Mouse (Mus musculus) macrophage (primary cell): Measurements from ENCODE around the gene Cox8a. TPM values are rescaled to one million over a fixed set of nuclear protein-coding genes. Genes with fewer than 3 reads are reported as not detected.

Source experiments
- H3K27ac ChIP-seq: fragments of 350-480 bp; formaldehyde crosslinking; 2 replicates; pipeline ENCODE4 v1.9.0; 2021
- H3K36me3 ChIP-seq: fragments of 350-480 bp; formaldehyde crosslinking; 2 replicates; pipeline ENCODE4 v1.9.0; 2021; ENCODE audit errors: inconsistent target
- H3K4me3 ChIP-seq: fragments of 350-480 bp; formaldehyde crosslinking; 2 replicates; pipeline ENCODE4 v1.9.0; 2021; ENCODE audit errors: inconsistent target
- H3K79me2 ChIP-seq: fragments of 350-480 bp; formaldehyde crosslinking; 2 replicates; pipeline ENCODE4 v1.9.0; 2021; ENCODE audit errors: inconsistent target
- WGBS: methylation state at CpG from one replicate; pipeline ENCODE4 v1.1.7; 2026; ENCODE audit warnings: inconsistent platforms; ENCODE audit not compliant: missing documents; 5-methylcytosine and 5-hydroxymethylcytosine counted together
- polyA plus RNA-seq: library from polyadenylated mRNA; stranded (reverse); fragments of 250-400 nt; gene quantifications from 3 replicates; pipeline ENCODE4 v1.2.4, GENCODE M21; 2018; ENCODE audit warnings: inconsistent platforms

Gene Cox8a
- polyA plus RNA-seq, 1 experiment from 2014 or later, result 220 TPM

DNA sequence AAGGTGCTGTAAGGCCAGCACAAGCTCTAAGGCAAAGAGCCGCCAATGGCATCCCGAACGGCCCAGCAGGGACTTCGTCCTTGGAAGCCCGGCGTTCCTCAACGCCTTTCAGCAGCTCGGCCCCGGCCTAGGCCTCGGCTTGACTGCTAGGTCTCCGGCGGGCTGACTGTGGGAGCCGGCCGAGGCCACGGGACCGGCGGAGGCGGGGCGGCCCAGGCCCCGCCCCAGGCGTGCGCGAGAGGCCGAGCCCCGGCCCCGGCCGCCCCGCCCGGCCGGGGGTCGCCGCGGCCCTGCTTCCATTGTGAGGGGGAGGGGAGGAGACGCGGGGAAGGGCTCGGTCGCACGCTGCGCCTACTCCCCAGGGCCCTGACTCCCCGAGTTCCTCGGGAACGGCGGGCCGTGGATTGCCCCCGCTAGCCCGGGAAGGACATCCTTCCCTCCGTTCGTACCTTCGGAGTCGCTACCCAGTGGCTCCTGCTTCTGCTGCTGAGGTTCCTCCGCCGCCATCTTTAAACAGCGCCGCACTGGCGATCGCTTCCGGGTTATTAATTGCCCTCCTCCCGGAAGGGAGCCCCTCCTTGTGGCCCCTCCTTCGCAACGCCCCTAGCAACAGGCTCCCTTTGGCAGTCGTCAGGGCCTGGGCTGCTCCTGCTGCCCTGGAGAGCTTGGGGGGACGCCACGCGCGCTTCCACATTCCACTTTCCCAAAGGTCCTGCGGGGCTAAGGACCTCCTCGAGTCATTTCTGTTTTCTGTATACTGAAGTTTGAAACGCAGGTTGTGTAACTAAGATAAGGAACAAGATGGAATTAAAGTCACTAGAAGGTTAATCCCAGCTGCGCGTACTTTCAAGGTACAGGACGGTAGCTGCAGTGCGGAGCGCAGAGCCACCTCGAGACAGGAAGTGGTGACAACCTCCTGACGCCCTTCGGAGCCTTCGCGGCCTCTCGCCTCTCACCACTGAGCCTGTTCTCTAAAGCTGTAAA is 11.4 kb downstream of the Cox8a start, which contains the start of gene Otub1:
TSS of gene Otub1 (minus strand) at position 564 of the 984 bp plus-strand sequence.
- WGBS, result 3% methylated on average over 72 of the region's 79 CpGs

DNA sequence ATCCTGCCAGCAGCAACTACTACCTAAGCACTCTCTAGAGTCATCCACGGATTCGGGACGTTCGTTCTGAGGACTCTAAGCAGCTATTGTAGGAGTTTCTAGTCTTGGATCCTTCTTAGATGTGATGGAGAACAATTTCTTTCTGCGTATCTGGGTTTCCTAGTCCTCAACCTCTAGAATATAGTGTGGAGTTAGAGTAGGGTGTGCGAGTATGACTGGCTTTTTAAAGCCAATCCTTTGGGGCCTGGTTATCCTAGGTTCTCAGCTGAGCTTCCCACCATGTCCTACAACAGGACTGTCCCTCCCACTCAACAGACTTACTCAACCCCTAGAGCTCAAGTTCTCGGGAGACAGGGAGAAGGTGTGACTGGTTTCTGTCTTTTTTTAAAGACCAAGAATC is 12.1 kb downstream of the Cox8a start:
- 35% methylated on average over 7 of the region's 7 CpGs for WGBS
- Histone ChIP-seq H3K4me3 (peak overlapping the region; percentile 74), H3K36me3 (peaks cover 35% of the 10 kb centered on the region), H3K27ac (peak overlapping the region; percentile 75), H3K79me2 (peaks cover 34% of the 10 kb centered on the region)

More for the DNA sequence above, 11.4 kb downstream of the Cox8a start, which contains the start of gene Otub1:
- H3K79me2 ChIP-seq, result peaks cover 34% of the 10 kb centered on the region
- peak within 1 kb of the TSS; percentile 75 for H3K27ac ChIP-seq
- H3K36me3 ChIP-seq, result peaks cover 28% of the 10 kb centered on the region
- H3K4me3 ChIP-seq, result peak within 1 kb of the TSS; percentile 74

DNA sequence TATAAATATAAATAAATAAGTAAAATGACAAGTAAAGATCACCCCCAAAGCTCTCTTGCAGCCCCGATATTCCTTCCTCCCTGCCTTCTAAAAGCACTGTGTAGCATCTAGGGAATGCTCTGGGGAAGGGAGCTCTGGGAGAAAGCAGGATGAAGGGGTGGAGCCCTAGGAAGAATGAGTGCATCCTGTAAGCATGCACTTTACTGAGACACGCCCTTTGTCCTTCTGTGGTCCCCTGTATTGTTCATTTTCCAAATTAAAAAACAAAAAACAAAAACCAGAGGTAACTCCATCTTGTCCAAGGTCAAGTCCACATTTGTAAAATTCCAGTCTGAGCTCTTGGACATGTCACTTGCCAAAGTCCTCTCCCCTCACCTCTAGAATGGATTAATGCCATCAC is 12.5 kb downstream of the Cox8a start:
- Histone ChIP-seq H3K79me2 (peaks cover 34% of the 10 kb centered on the region), H3K4me3 (peak overlapping the region; percentile 74), H3K36me3 (peaks cover 39% of the 10 kb centered on the region), H3K27ac (peak overlapping the region; percentile 75; the same call in 1 of the 2 replicates)
- WGBS, result 80% methylated on average over 2 of the region's 2 CpGs

DNA sequence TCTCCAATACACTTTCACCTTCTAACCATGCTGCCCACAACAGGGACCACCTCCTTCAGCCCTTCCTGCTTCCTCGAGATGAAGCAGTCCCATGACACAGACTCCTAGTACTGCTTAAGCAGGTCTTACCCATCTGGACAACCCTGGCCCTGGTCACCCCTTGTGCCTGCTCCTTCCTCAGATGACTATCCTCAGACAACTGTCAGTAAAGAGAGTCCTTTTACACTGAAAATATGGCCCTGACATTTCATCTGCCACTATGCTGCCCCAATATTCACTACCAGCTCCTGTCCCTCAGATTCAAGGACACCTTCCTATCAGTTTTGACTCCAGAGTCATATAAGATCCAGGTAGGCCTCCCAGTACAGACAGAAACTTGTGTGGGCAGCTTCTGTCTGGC is 17.0 kb downstream of the Cox8a start:
- Histone ChIP-seq H3K36me3 (peaks cover 69% of the 10 kb centered on the region), H3K79me2 (peaks cover 32% of the 10 kb centered on the region), H3K27ac (no peak overlapping the region), H3K4me3 (no peak overlapping the region)
- 40% methylated on average over 1 of the region's 1 CpGs for WGBS

DNA sequence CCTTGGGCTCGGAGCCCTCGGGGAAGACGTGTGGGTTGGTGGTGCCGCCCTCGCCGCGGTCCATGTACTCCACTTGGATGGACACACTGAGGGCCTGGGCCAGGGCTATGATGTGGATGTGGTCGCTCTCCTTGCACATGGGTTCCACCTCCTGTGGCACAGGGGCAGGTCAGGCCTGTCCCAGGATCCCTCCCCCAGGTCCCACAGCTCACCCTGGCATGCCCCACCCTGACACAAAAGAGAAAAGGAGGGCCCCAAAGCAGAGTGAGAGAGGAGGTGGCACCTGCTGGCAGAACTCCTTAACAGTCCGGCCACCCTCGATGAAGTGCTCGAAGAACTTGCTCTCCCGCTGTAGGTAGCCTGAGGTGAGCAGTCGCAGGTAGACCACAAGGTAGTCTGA is 18.3 kb downstream of the Cox8a start:
- H3K4me3 ChIP-seq, result no peak overlapping the region
- peaks cover 19% of the 10 kb centered on the region for H3K79me2 ChIP-seq
- H3K27ac ChIP-seq, result no peak overlapping the region
- 94% methylated on average over 13 of the region's 13 CpGs for WGBS
- H3K36me3 ChIP-seq, result peaks cover 68% of the 10 kb centered on the region

DNA sequence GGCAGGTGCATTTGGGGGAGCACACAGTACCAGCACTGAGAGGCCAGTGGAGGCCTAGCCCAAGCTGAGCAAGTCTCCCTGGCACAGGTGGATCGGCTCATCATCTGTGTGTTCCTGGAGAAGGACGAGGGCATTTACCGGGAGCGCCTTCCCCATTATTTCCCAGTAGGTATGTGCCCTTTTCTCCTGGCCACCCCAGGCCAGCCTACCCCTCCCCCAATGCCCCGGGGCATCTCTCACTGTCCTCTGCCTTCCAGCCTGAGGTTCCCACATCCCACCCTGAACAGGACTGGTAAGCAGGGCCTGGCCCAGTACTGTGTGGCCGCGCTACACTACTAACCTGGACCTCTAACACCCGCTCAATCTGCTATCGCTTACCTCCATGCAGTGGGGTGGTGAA is 20.0 kb downstream of the Cox8a start:
- Histone ChIP-seq H3K36me3 (peaks cover 52% of the 10 kb centered on the region), H3K27ac (no peak overlapping the region), H3K4me3 (no peak overlapping the region), H3K79me2 (peaks cover 2% of the 10 kb centered on the region; the same call in 1 of the 2 replicates)
- WGBS, result 96% methylated on average over 9 of the region's 9 CpGs

DNA sequence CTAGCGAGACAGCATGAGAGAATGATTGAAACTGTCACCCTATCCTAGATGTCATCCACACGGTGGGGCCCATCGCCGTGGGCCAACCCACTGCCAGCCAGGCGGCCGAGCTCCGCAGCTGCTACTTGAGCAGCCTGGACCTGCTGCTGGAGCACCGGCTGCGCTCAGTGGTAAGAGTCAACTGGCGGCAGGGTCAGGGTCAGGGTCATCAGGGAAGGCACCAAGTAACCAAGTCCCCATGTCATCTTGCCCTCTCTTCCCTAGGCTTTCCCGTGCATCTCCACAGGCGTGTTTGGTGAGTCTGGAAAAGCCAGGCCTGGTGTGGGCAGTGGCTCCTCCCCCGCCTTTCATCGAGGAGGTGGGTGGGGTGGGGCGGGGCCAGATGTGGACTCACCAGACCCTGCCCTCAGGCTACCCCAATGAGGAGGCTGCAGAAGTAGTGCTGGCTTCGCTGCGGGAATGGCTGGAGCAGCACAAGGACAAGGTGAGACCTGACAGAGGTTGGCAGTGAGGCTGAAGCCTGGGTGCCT is 20.6 kb downstream of the Cox8a start:
- WGBS, result 86% methylated on average over 17 of the region's 17 CpGs
- Histone ChIP-seq H3K36me3 (peaks cover 48% of the 10 kb centered on the region), H3K79me2 (no peaks in the 10 kb centered on the region), H3K4me3 (no peak overlapping the region), H3K27ac (no peak overlapping the region)

DNA sequence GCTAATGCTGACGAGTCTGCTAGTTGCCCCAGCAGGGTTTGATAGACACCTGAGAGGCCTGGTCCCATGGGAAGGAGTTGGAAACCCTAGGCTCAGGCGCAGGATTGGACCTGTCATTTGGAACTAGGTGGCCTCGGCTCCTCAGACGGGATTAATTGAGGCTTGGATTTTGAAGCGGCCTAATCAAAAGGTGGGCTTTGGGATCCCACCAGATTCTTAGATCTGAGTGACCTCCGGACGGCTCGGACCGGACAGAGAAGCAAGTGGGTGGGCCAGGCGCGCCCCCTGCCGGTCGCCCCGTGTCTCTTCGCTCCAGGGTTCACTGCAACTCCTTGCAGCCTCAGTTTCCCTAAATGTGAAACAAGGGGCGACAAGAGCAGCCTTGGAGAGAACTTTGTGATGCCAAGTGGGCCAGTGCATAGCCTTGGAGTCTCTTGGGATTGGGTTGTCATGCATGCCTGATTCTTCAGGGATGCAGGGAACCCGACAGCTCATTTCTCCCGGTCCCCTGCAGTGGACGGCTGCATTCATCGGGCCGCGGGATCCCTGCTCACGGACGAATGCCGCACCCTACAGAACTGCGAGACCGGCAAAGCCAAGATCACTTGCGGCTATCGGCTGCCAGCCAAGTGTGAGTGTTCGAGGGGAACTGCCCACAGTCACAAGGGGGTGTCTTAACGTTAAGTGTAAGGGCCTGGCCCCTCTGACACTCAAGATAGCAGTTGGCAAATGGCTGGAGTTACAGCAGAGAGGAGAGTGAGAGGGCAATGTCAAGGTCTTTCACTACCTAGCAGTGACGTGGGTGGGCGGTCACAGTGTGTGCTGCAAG is 21.3 kb downstream of the Cox8a start:
- H3K79me2 ChIP-seq, result no peaks in the 10 kb centered on the region
- no peak overlapping the region for H3K4me3 ChIP-seq
- no peak overlapping the region for H3K27ac ChIP-seq
- 47% methylated on average over 33 of the region's 33 CpGs for WGBS
- H3K36me3 ChIP-seq, result peaks cover 42% of the 10 kb centered on the region

DNA sequence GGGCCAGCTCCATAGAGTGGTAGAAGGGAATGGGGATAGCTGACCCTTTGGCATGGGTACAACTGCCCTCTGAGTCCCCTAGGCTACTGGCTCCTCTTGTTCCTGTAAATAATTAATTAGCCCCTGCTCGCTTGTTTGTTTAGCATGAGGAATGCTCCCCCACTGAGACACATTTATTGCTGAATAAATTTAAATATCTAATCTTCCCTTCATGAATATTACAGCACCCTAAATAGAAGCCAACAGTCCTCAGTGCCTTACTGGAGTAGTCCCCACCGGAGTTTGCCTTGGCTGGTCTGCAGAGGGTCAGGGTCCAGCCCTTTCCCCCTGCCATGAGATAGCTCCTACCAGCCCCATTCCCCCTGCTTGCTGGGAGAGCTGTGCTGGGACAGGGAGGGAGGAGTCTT is 24.9 kb downstream of the Cox8a start:
- H3K79me2 ChIP-seq, result no peaks in the 10 kb centered on the region
- no peak overlapping the region for H3K4me3 ChIP-seq
- 93% methylated on average over 2 of the region's 2 CpGs for WGBS
- no peak overlapping the region for H3K27ac ChIP-seq
- H3K36me3 ChIP-seq, result peaks cover 6% of the 10 kb centered on the region

DNA sequence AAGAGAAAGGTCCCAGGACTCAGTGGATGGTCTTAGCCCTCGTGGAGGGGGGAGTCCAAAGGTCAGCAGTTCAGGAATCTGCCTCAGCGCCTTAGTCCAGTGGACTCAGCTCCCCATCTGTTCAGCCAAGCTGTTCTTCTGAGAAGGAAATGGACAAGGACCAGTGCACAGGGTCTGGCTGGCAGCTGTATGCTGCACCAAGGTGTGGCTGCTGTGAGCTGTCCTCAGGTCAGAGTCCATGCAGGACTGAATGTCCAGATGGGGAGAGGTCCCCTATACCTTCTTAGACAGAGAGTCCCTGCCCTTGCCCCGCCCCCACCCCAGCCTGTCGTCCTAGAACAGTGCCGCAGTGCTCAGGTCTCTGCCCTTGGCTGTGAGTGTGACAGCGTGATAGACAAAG is 25.8 kb downstream of the Cox8a start:
- H3K36me3 ChIP-seq, result no peaks in the 10 kb centered on the region
- no peak overlapping the region for H3K4me3 ChIP-seq
- 77% methylated on average over 6 of the region's 6 CpGs for WGBS
- no peaks in the 10 kb centered on the region for H3K79me2 ChIP-seq
- no peak overlapping the region for H3K27ac ChIP-seq

DNA sequence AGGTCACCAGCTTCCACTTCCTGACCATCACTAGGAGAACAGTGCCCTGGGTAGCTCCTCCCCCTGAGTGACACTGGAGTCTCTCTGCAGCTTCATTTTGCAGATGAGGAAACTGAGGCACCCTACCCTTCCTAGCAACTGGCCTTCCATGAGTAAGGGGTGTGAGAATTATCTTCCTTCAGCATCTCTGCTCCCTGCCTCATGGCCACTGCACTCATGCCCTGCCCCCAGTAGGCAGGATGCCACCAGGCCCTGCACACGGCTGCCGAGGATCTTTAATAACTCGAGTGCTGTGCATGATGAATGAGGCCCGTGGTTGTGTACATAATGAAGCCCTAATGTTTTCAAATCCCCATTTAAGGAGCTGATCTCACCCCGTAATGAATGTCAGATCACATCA is 26.4 kb downstream of the Cox8a start:
- Histone ChIP-seq H3K79me2 (no peaks in the 10 kb centered on the region), H3K36me3 (no peaks in the 10 kb centered on the region), H3K4me3 (no peak overlapping the region), H3K27ac (no peak overlapping the region)
- 91% methylated on average over 5 of the region's 5 CpGs for WGBS

DNA sequence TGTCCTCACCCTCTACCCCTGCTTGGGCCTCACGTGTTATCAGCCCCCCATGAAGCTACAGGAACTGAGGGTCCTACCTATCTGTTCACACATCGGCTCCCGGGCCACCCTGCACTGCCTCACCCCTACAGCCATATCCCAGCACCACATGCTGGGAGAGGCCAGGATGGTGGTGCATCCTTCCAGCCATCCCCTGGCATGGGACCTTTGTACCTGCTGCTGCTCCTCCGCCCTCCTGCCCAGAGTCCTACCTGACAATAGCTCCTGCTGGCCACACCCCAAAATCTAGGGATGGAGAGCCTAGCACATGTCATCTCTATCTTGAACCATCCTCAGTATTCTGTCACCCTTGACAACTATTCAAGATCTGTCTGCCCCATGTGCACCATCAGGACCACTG is 28.4 kb downstream of the Cox8a start:
- WGBS, result 97% methylated on average over 4 of the region's 4 CpGs
- no peak overlapping the region for H3K4me3 ChIP-seq
- H3K79me2 ChIP-seq, result no peaks in the 10 kb centered on the region
- H3K36me3 ChIP-seq, result no peaks in the 10 kb centered on the region
- no peak overlapping the region for H3K27ac ChIP-seq

DNA sequence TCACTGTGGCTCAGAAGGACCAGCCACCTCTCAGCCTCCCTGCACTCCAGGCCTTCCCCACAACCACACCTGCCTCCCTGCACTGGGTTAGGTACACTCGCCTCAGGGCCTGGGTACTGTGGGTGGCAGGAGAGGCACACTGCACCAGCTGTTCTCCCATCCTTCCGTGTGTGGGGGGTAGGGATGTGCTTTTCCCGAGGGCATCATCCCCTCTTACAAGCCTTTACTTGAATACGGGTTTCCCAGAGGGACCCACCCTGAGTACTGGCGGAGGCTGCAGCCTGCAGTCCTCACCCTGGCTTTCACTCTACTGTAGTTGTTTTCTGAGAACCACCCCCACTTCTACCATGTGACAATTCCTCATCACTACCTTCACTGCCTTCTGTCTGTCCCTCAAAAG is 30.3 kb downstream of the Cox8a start:
- Histone ChIP-seq H3K36me3 (no peaks in the 10 kb centered on the region), H3K79me2 (no peaks in the 10 kb centered on the region), H3K4me3 (no peak overlapping the region), H3K27ac (no peak overlapping the region)
- WGBS, result 86% methylated on average over 5 of the region's 5 CpGs

DNA sequence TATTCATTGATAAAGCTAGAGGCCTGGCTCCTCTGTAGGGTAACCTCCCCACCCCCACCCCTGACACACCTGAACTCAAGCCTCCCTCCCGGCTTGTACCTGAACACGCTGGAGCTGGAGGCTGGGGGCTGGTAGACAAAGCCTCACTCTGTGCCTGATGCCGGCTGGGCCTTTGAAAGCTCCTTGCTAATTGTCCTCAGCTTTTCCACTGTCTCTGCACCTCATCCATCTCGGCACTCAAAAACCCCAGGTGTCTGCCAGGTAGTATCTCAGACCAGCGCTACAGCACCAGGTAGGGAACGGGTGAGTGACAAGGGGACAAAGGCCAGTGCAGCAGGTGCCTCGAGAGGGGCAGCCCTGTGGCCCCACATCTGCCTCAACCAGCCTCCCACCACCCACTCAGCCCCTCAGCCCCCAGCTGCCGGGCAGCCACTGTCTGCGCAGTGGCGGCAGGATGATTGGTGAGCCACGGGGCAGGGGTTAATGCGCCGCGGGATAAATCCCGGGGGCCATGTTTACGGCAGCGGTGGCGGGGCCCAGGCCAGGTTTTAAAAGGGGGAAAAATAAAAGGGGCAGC is 31.6 kb downstream of the Cox8a start:
- H3K36me3 ChIP-seq, result no peaks in the 10 kb centered on the region
- no peaks in the 10 kb centered on the region for H3K79me2 ChIP-seq
- no peak overlapping the region for H3K27ac ChIP-seq
- H3K4me3 ChIP-seq, result no peak overlapping the region
- WGBS, result 94% methylated on average over 11 of the region's 18 CpGs
